Mouse (Mus musculus) liver, postnatal 0 days (tissue): ENCODE measurements around the gene Ms4a4b.

Experiments used
- CTCF ChIP-seq: sonication (generic); IDR thresholded peaks from 2 replicates; pipeline ENCODE4 v1.5.1; 2016; ENCODE audit warnings: antibody characterized with exemption, low read depth
- EP300 ChIP-seq: IDR thresholded peaks from 2 replicates; pipeline ENCODE4 v1.6.1; 2016; ENCODE audit warnings: antibody characterized with exemption, low read depth, mild to moderate bottlenecking

DNA sequence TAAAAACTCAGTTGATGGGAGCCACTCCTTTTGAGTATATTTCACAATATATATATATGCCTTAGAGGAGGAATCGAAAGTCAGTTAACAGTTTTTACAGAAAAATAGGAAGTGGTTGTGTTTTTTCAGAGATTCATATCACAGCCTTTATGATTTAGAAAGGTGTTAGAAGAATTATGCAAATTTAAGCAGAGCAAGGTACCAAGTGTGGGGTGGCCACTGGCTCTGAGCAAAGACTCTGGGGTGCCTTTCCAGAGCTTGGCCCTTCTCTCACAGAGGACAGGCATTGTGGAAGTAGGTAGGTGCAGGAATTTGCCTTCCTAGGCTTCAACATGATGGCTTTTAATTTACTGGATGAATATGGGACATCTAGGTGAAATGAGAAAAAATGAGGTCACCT is 31.7 kb upstream of the Ms4a4b start:
- no peak for TF ChIP-seq CTCF
- no peak for TF ChIP-seq EP300
